Mouse (Mus musculus): Measurements from ENCODE around the gene Akirin1.
A peak's percentile ranks its signal among the peaks of the same experiment; 100 is the strongest.

The Akirin1 gene

GRCm38 (mm10) chr4:123750152-123750651 is at the start of gene Akirin1:
Gene Akirin1 (minus strand): TSS chr4:123750345.
- ATAC-seq (ENCODE audit: insufficient number of reproducible peaks, low FRiP score, low TSS enrichment): peak; percentile 94

- ATAC-seq (ENCODE audit: insufficient number of reproducible peaks, low FRiP score, low TSS enrichment): no peak
Measured at GRCm38 (mm10) chr4:123797856-123798255, 47.7 kb upstream of the Akirin1 start.

GRCm38 (mm10) chr4:123797403-123797802 is 47.3 kb upstream of the Akirin1 start:
- ATAC-seq (ENCODE audit: insufficient number of reproducible peaks, low FRiP score, low TSS enrichment): no peak

GRCm38 (mm10) chr4:123795057-123795456 is 44.9 kb upstream of the Akirin1 start:
- no peak for ATAC-seq (ENCODE audit: insufficient number of reproducible peaks, low FRiP score, low TSS enrichment)

- no peak for ATAC-seq (ENCODE audit: insufficient number of reproducible peaks, low FRiP score, low TSS enrichment)
Measured at GRCm38 (mm10) chr4:123793136-123793535, 43.0 kb upstream of the Akirin1 start.

GRCm38 (mm10) chr4:123792666-123793065 is 42.5 kb upstream of the Akirin1 start:
- ATAC-seq (ENCODE audit: insufficient number of reproducible peaks, low FRiP score, low TSS enrichment): no peak

GRCm38 (mm10) chr4:123787191-123787985 is 37.2 kb upstream of the Akirin1 start, which contains the start of gene Rhbdl2:
Gene Rhbdl2 (plus strand): TSS chr4:123787874.
- ATAC-seq (ENCODE audit: insufficient number of reproducible peaks, low FRiP score, low TSS enrichment): peak; percentile 64

GRCm38 (mm10) chr4:123768234-123768633 is 18.1 kb upstream of the Akirin1 start:
- ATAC-seq (ENCODE audit: insufficient number of reproducible peaks, low FRiP score, low TSS enrichment): no peak

GRCm38 (mm10) chr4:123767807-123768206 is 17.7 kb upstream of the Akirin1 start:
- no peak for ATAC-seq (ENCODE audit: insufficient number of reproducible peaks, low FRiP score, low TSS enrichment)

- ATAC-seq (ENCODE audit: insufficient number of reproducible peaks, low FRiP score, low TSS enrichment): no peak
Measured at GRCm38 (mm10) chr4:123765071-123765470, 14.9 kb upstream of the Akirin1 start.

GRCm38 (mm10) chr4:123758306-123758705 is 8.2 kb upstream of the Akirin1 start:
- ATAC-seq (ENCODE audit: insufficient number of reproducible peaks, low FRiP score, low TSS enrichment): no peak

- no peak for ATAC-seq (ENCODE audit: insufficient number of reproducible peaks, low FRiP score, low TSS enrichment)
Measured at GRCm38 (mm10) chr4:123750707-123751312, 665 bp upstream of the Akirin1 start.

GRCm38 (mm10) chr4:123749484-123750130 is 538 bp downstream of the Akirin1 start:
- ATAC-seq (ENCODE audit: insufficient number of reproducible peaks, low FRiP score, low TSS enrichment): no peak; the same call in 1 of the 2 replicates

- no peak for ATAC-seq (ENCODE audit: insufficient number of reproducible peaks, low FRiP score, low TSS enrichment)
Measured at GRCm38 (mm10) chr4:123748726-123749415, 1.3 kb downstream of the Akirin1 start.

GRCm38 (mm10) chr4:123745221-123745775 is 4.8 kb downstream of the Akirin1 start:
- no peak for ATAC-seq (ENCODE audit: insufficient number of reproducible peaks, low FRiP score, low TSS enrichment)

- no peak for ATAC-seq (ENCODE audit: insufficient number of reproducible peaks, low FRiP score, low TSS enrichment)
Measured at GRCm38 (mm10) chr4:123742891-123743290, 7.3 kb downstream of the Akirin1 start.

GRCm38 (mm10) chr4:123738708-123739107 is 11.4 kb downstream of the Akirin1 start:
- ATAC-seq (ENCODE audit: insufficient number of reproducible peaks, low FRiP score, low TSS enrichment): no peak

- ATAC-seq (ENCODE audit: insufficient number of reproducible peaks, low FRiP score, low TSS enrichment): no peak
Measured at GRCm38 (mm10) chr4:123733532-123733931, 16.6 kb downstream of the Akirin1 start.

- ATAC-seq (ENCODE audit: insufficient number of reproducible peaks, low FRiP score, low TSS enrichment): no peak
Measured at GRCm38 (mm10) chr4:123732921-123733320, 17.2 kb downstream of the Akirin1 start.

Measured in cerebellum, adult (tissue).